Mouse (Mus musculus) ES-Bruce4 (cell line): ENCODE data around the gene Adgrf2. TPM values are rescaled to one million over a fixed set of nuclear protein-coding genes. Genes with fewer than 3 reads are reported as not detected.

Experiments
- H3K27ac ChIP-seq: 2 replicates; pipeline ENCODE4 v1.5.1; 2012; ENCODE audit warnings: low read length, inconsistent platforms; ENCODE audit not compliant: insufficient read depth
- H3K27me3 ChIP-seq: 2 replicates; pipeline ENCODE4 v1.6.1; 2012; ENCODE audit warnings: mild to moderate bottlenecking, low read length, inconsistent platforms; ENCODE audit not compliant: control insufficient read depth, poor library complexity, insufficient read depth, severe bottlenecking
- H3K36me3 ChIP-seq: 2 replicates; pipeline ENCODE4 v1.6.1; 2012; ENCODE audit warnings: inconsistent platforms, mild to moderate bottlenecking, low read length, moderate library complexity; ENCODE audit not compliant: control insufficient read depth, poor library complexity, insufficient read depth, severe bottlenecking
- H3K4me1 ChIP-seq: one replicate; pipeline ENCODE4 v1.8.1; 2011; ENCODE audit warnings: low read length; ENCODE audit not compliant: control insufficient read depth, insufficient read depth
- H3K4me3 ChIP-seq: 2 replicates; pipeline ENCODE4 v1.5.1; 2011; ENCODE audit warnings: low read depth, mild to moderate bottlenecking, low read length
- H3K9ac ChIP-seq: 2 replicates; pipeline ENCODE4 v1.6.1; 2012; ENCODE audit warnings: low read depth, mild to moderate bottlenecking, inconsistent platforms; ENCODE audit not compliant: poor library complexity, severe bottlenecking
- H3K9me3 ChIP-seq: replicated peaks from 2 replicates; pipeline ENCODE4 v1.6.1; 2012; ENCODE audit warnings: mild to moderate bottlenecking, low read length, inconsistent platforms; ENCODE audit not compliant: control insufficient read depth, poor library complexity, insufficient read depth, severe bottlenecking
- CTCF ChIP-seq: IDR thresholded peaks from one replicate; pipeline ENCODE4 v1.8.1; 2011; ENCODE audit warnings: low read depth, low read length
- EP300 ChIP-seq: IDR thresholded peaks from 2 replicates; pipeline ENCODE4 v1.6.1; 2011; ENCODE audit warnings: low read depth, low read length; ENCODE audit not compliant: insufficient read depth
- POLR2A ChIP-seq: IDR thresholded peaks from one replicate; pipeline ENCODE4 v1.8.1; 2011; ENCODE audit warnings: low read length; ENCODE audit not compliant: insufficient read depth
- polyA plus RNA-seq: library from polyadenylated mRNA; stranded (reverse); fragments of >200 nt; gene quantifications from 2 replicates; pipeline ENCODE4 v1.2.4, GENCODE M21; 2011; ENCODE audit warnings: low read depth; ENCODE audit not compliant: missing spikeins, insufficient read depth, insufficient read length

Gene Adgrf2
- polyA plus RNA-seq, 1 experiment: not detected

DNA sequence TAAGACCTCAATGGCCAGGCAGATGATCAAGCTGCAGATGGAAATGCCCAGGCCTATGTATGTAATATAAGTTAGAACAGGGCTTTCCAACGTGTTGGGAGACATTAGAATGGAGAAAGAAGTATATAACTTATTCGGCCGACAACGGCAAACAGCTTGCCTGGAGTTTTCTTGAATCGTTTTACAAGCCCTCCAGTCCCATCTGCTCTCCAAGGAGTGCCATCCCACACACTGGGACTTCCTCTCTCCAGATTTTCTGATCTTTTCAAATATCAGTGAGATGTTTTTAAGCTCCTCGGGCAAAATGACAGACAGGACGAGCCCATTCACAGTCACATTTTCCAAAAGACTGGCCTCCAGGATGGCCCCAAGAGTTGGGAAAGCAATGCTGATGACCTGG lies 31.3 kb downstream of the Adgrf2 start:
- Histone ChIP-seq H3K27me3 (no peaks in the 10 kb centered on the region), H3K4me3 (no peak overlapping the region), H3K4me1 (no peaks in the 10 kb centered on the region), H3K9ac (no peak overlapping the region), H3K36me3 (no peaks in the 10 kb centered on the region), H3K27ac (no peak overlapping the region), H3K9me3 (no peaks in the 10 kb centered on the region)
- TF ChIP-seq POLR2A (no peak), CTCF (no peak), EP300 (no peak)

DNA sequence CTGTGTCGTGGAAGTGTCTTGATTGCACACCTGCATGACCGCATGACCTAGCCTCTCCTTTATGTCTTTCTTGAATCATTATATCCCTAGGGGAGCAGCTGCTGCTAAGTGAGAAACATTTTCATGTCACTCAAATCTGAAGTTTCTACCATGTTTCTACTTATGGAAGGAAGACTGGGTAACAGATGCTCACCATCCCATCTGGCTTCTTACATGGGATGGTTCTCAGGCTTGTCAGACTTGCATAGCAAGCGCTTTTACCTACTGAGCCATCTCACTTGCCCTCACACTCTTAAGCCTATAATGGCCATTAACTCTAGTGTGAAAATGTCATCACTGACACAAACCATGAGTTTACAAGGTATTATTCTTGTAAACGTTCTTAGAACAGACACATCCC lies 36.4 kb downstream of the Adgrf2 start:
- no peaks in the 10 kb centered on the region for H3K27me3 ChIP-seq
- no peak for TF ChIP-seq POLR2A
- TF ChIP-seq CTCF: no peak
- TF ChIP-seq EP300: no peak
- no peak overlapping the region for H3K27ac ChIP-seq
- no peaks in the 10 kb centered on the region for H3K36me3 ChIP-seq
- no peaks in the 10 kb centered on the region for H3K4me1 ChIP-seq
- H3K9me3 ChIP-seq: no peaks in the 10 kb centered on the region
- H3K4me3 ChIP-seq: no peak overlapping the region
- H3K9ac ChIP-seq: no peak overlapping the region

DNA sequence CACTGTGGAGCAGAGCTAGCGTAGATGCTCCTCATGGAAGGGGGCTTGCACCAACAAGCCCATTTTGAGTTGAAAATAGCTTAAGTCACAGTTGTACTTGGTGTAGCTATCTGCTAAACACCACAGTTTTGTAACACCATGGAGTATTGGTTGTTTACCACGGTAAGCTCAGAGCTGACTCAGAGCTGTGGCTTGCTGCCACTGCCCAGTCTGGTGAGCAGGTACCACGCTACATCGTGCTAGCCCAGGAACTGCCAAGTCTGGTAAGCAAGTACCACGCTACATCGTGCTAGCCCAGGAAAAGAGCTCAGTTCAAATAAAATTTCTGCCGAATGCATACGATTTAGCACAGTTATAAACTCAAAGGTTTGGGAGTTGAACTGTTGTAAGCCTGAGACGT lies 39.8 kb downstream of the Adgrf2 start:
- H3K9ac ChIP-seq: no peak overlapping the region
- H3K27me3 ChIP-seq: no peaks in the 10 kb centered on the region
- no peaks in the 10 kb centered on the region for H3K9me3 ChIP-seq
- H3K4me1 ChIP-seq: no peaks in the 10 kb centered on the region
- H3K27ac ChIP-seq: no peak overlapping the region
- H3K36me3 ChIP-seq: no peaks in the 10 kb centered on the region
- TF ChIP-seq EP300 (no peak), CTCF (no peak), POLR2A (no peak)
- H3K4me3 ChIP-seq: no peak overlapping the region

DNA sequence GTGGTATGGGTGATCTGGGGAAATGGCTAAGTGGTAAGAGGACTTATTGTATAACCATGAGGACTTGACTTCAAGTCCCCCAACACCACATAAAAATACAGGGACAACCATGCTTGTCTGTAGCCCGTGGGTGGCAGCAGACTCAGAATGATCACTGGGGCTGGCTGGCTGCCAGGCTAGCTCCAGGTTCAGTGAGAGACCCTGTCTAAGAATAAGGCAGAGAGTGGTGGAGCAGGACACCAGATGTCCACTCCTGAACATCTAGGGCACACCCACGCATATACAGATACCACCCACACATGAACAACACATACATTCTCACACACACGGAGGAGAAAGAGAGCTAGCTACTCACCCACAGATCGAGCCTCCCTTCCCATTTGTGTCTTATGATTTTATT lies 47.2 kb downstream of the Adgrf2 start:
- Histone ChIP-seq H3K9ac (no peak overlapping the region), H3K4me3 (no peak overlapping the region)

DNA sequence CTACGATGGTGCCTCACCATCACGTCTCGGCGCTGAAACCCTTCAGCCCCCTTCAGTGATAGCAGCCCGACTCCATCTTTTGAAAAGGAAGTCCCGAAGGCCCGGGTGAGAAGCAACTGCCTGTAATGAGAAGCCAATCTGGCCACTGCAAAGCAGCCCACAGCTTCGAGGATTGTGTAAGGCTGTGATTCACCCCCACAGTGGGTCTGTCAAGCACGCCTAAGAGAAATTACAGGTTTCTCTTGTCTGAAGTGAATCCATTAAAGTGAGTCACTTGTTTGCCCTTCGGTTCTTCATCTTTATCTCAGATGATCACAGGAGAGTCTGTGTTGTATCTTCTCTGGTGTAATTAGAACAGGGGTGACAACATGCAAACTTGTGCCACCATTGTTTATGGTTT lies 49.8 kb downstream of the Adgrf2 start, which contains the start of gene Adgrf4:
Adgrf4 (minus strand) TSS at position 149 of the 400 bp plus-strand sequence.
- no peaks in the 10 kb centered on the region for H3K9me3 ChIP-seq
- H3K4me3 ChIP-seq: no peak within 1 kb of the TSS
- no peaks in the 10 kb centered on the region for H3K27me3 ChIP-seq
- H3K27ac ChIP-seq: no peak within 1 kb of the TSS
- no peak within 1 kb of the TSS for H3K9ac ChIP-seq
- no peaks in the 10 kb centered on the region for H3K36me3 ChIP-seq
- no peaks in the 10 kb centered on the region for H3K4me1 ChIP-seq
- TF ChIP-seq CTCF (no peak), POLR2A (no peak), EP300 (no peak)

More for the DNA sequence above, 47.2 kb downstream of the Adgrf2 start:
- TF ChIP-seq EP300 (no peak), POLR2A (no peak), CTCF (no peak)
- Histone ChIP-seq H3K27ac (no peak overlapping the region), H3K4me1 (no peaks in the 10 kb centered on the region), H3K27me3 (no peaks in the 10 kb centered on the region), H3K9me3 (no peaks in the 10 kb centered on the region), H3K36me3 (no peaks in the 10 kb centered on the region)

DNA sequence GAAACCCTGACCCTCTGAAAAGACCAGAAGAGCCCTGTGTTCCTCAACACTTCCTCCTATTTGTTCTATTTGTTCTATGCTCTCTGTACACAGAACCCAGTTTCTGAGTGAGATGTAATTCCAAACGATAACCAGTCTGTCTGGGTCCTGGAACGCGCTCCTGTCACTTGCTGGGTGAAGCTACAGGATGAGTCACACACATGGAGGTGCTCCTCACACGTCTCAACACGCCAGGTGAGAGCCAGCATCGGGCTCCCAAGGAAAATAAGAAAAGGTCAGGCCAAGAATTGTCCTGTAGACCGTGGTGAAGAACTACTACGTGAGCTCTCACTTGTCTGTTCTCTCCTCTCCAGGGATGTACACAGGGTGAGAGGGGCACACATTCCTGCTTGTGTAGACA lies 51.4 kb downstream of the Adgrf2 start:
- no peaks in the 10 kb centered on the region for H3K36me3 ChIP-seq
- no peaks in the 10 kb centered on the region for H3K27me3 ChIP-seq
- H3K9ac ChIP-seq: no peak overlapping the region
- TF ChIP-seq CTCF (no peak), EP300 (no peak), POLR2A (no peak)
- H3K4me1 ChIP-seq: no peaks in the 10 kb centered on the region
- no peak overlapping the region for H3K4me3 ChIP-seq
- H3K27ac ChIP-seq: no peak overlapping the region
- no peaks in the 10 kb centered on the region for H3K9me3 ChIP-seq

Other genes starting within 250 kb of the Adgrf2 start
- not detected in 2 replicates for gene Opn5, start 130.8 kb downstream of the Adgrf2 start, polyA plus RNA-seq
- gene Adgrf4, start 49.9 kb downstream of the Adgrf2 start, polyA plus RNA-seq: 0.36 and 0.37 TPM in 2 replicates
- 151 and 158 TPM in 2 replicates for gene Cd2ap, start 134.5 kb upstream of the Adgrf2 start, polyA plus RNA-seq